Mouse (Mus musculus) C2C12 (cell line): ENCODE results near the gene Sdhc.

ENCODE experiments used
- CTCF ChIP-seq: IDR thresholded peaks from one replicate; pipeline ENCODE4 v1.5.1; 2011; ENCODE audit not compliant: control insufficient read depth, insufficient read depth, insufficient read length
- FOSL1 ChIP-seq: IDR thresholded peaks from one replicate; pipeline ENCODE4 v1.8.0; 2011; ENCODE audit warnings: mild to moderate bottlenecking, low read length; ENCODE audit not compliant: poor library complexity, insufficient read depth, severe bottlenecking
- MAX ChIP-seq: IDR thresholded peaks from one replicate; pipeline ENCODE4 v1.6.1; 2011; ENCODE audit warnings: mild to moderate bottlenecking, control low read depth
- MYOD1 ChIP-seq: IDR thresholded peaks from one replicate; pipeline ENCODE4 v1.6.1; 2011; ENCODE audit warnings: low read depth; ENCODE audit not compliant: control insufficient read depth, insufficient read length
- MYOG ChIP-seq: IDR thresholded peaks from one replicate; pipeline ENCODE4 v1.6.1; 2011; ENCODE audit not compliant: control insufficient read depth, insufficient read length; ENCODE audit errors: extremely low read depth
- USF1 ChIP-seq: IDR thresholded peaks from one replicate; pipeline ENCODE4 v1.6.1; 2011; ENCODE audit warnings: low read depth, mild to moderate bottlenecking, control low read depth, moderate library complexity

- TF ChIP-seq CTCF (no peak), USF1 (no peak), MAX (no peak), MYOG (no peak), FOSL1 (no peak), MYOD1 (no peak)
These were observed 52.8 kb downstream of the Sdhc start for GRCm38 (mm10) chr1:171097612-171098011.
